Mouse (Mus musculus): ENCODE data around the gene Cenpf. TPM values are rescaled to one million over a fixed set of nuclear protein-coding genes. Genes with fewer than 3 reads are reported as not detected.

The Cenpf gene
- polyA plus RNA-seq, 1 experiment from 2014 or later: 63.9 TPM

DNA sequence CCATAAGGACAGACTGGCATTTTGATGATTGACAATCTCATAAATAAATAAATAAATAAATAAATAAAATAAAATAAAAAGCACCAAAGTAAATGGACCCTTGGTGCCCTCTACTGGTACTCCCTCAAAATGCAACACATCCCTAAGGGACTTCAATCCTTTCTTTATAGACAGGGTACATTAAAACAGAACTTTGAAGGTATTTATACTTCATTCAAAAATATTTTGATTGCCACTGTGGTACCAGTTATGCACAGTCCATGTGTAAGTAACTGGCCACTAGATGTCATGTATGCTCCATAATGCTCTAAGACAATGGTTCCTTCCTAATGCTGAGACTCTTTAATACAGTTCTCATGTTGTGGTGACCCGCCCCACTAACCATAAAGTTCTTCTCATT lies 12.5 kb downstream of the Cenpf start:
- Histone ChIP-seq H3K27ac (replicated peaks in 1 of 2; ENCODE audit: control insufficient read depth in 1 of 2, insufficient read depth in 1 of 2, low read depth in 2 of 2, low read length in 2 of 2) (no peak overlapping the region), H3K4me2 (ENCODE audit: low read length) (no peak overlapping the region), H3K36me3 (ENCODE audit: control insufficient read depth, insufficient read depth, low read length) (peaks cover 92% of the 10 kb centered on the region), H3K4me3 (ENCODE audit: control insufficient read depth in 1 of 2, insufficient read depth in 1 of 2, low read depth in 1 of 2, low read length in 2 of 2) (no peak overlapping the region), H3K9ac (ENCODE audit: low read length) (no peak overlapping the region), H3K27me3 (ENCODE audit: control insufficient read depth, insufficient read depth, low read length) (no peaks in the 10 kb centered on the region), H3K9me3 (ENCODE audit: control insufficient read depth, low read length) (no peaks in the 10 kb centered on the region), H3K4me1 (ENCODE audit: control insufficient read depth in 2 of 2, insufficient read depth in 2 of 2, low read length in 2 of 2) (no peaks in the 10 kb centered on the region)
- WGBS: 91% methylated on average over 1 of the region's 1 CpGs
- ATAC-seq (ENCODE audit: insufficient number of reproducible peaks, insufficient read depth, low FRiP score, low read depth): no peak

DNA sequence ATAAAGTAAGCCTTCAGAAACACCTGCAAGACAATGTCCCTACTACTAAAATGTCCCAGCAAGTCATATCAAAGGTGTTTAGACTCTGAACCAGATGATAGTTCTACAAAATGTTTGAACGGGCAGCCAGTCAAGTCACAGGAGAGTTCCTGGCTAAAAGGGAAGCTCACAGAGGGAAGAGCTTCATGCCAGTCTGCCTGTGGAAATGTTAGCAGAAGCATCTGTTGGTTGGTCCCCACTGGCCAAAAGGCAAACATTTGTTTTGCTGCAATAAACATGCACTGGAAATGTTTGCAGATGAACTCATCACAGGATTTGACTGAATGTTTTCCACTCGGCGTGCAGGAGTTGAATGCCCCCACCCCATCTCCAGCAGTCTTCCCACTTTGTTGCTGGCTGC lies 21.9 kb downstream of the Cenpf start:
- ATAC-seq (ENCODE audit: insufficient number of reproducible peaks, insufficient read depth, low FRiP score, low read depth): no peak
- H3K4me3 ChIP-seq (ENCODE audit: control insufficient read depth in 1 of 2, insufficient read depth in 1 of 2, low read depth in 1 of 2, low read length in 2 of 2): no peak overlapping the region
- H3K27ac ChIP-seq (replicated peaks in 1 of 2; ENCODE audit: control insufficient read depth in 1 of 2, insufficient read depth in 1 of 2, low read depth in 2 of 2, low read length in 2 of 2): no peak overlapping the region
- H3K4me1 ChIP-seq (ENCODE audit: control insufficient read depth in 2 of 2, insufficient read depth in 2 of 2, low read length in 2 of 2): no peaks in the 10 kb centered on the region
- H3K9me3 ChIP-seq (ENCODE audit: control insufficient read depth, low read length): no peaks in the 10 kb centered on the region
- 93% methylated on average over 3 of the region's 3 CpGs for WGBS
- H3K36me3 ChIP-seq (ENCODE audit: control insufficient read depth, insufficient read depth, low read length): peaks cover 83% of the 10 kb centered on the region
- H3K4me2 ChIP-seq (ENCODE audit: low read length): no peak overlapping the region
- H3K27me3 ChIP-seq (ENCODE audit: control insufficient read depth, insufficient read depth, low read length): no peaks in the 10 kb centered on the region
- no peak overlapping the region for H3K9ac ChIP-seq (ENCODE audit: low read length)

DNA sequence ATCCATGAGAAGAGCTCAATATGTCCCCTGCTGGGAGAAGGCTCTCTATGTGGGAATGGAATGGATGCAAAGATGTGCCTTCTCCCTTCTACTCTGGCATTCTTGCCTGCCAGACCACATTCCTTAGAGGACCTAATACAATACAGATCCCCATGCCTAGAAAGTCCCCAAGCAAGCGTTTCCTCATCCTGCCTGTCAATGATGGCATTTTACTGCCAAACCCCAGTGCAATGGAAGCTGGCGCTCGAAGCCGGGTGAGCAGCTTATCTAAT lies 23.1 kb downstream of the Cenpf start:
- Histone ChIP-seq H3K27ac (replicated peaks in 1 of 2; ENCODE audit: control insufficient read depth in 1 of 2, insufficient read depth in 1 of 2, low read depth in 2 of 2, low read length in 2 of 2) (no peak overlapping the region), H3K9me3 (ENCODE audit: control insufficient read depth, low read length) (no peaks in the 10 kb centered on the region), H3K4me1 (ENCODE audit: control insufficient read depth in 2 of 2, insufficient read depth in 2 of 2, low read length in 2 of 2) (no peaks in the 10 kb centered on the region), H3K36me3 (ENCODE audit: control insufficient read depth, insufficient read depth, low read length) (peaks cover 79% of the 10 kb centered on the region), H3K9ac (ENCODE audit: low read length) (no peak overlapping the region), H3K27me3 (ENCODE audit: control insufficient read depth, insufficient read depth, low read length) (no peaks in the 10 kb centered on the region), H3K4me3 (ENCODE audit: control insufficient read depth in 1 of 2, insufficient read depth in 1 of 2, low read depth in 1 of 2, low read length in 2 of 2) (no peak overlapping the region), H3K4me2 (ENCODE audit: low read length) (no peak overlapping the region)
- no peak for ATAC-seq (ENCODE audit: insufficient number of reproducible peaks, insufficient read depth, low FRiP score, low read depth)
- 77% methylated on average over 4 of the region's 4 CpGs for WGBS

DNA sequence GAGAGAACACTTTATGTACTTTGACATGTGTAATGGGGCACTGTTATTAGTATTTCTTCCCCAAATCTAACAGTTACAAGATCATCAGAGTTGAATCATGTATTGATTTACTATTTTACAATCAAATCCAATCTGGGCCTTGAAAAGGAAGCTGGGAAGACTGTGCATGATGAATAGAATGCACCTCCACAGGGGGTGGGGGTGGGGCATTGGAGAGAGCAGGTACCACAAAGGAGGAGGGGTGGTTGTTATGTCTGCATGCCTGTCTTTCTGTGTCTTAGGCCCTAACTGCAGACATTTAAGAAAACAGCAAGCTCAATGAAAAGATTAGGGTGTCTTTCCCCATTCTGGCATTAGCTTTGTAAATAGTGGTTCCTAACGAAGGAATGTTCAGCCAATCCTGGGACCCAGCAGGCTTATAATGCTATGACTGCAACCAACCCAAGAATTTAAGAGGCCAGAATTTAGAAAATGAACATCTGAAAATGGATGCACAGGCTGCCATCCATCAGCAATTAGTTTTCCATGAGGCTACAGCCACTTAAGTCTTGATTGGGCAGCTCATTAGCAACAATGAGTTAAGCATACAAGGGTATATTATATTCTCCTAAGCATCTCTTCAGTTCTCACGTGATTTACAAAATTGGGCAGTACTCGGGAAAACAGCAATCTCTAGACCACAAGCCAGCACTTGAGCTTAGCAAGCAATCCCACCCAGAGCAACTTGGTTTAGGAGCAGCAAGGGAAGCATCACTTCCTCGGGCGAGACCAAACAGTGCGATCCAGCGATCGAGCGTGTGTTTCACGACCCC lies 23.6 kb downstream of the Cenpf start:
- no peaks in the 10 kb centered on the region for H3K4me1 ChIP-seq (ENCODE audit: control insufficient read depth in 2 of 2, insufficient read depth in 2 of 2, low read length in 2 of 2)
- no peaks in the 10 kb centered on the region for H3K9me3 ChIP-seq (ENCODE audit: control insufficient read depth, low read length)
- H3K27me3 ChIP-seq (ENCODE audit: control insufficient read depth, insufficient read depth, low read length): no peaks in the 10 kb centered on the region
- peaks cover 78% of the 10 kb centered on the region for H3K36me3 ChIP-seq (ENCODE audit: control insufficient read depth, insufficient read depth, low read length)
- 88% methylated on average over 10 of the region's 10 CpGs for WGBS
- H3K9ac ChIP-seq (ENCODE audit: low read length): no peak overlapping the region
- H3K4me3 ChIP-seq (ENCODE audit: control insufficient read depth in 1 of 2, insufficient read depth in 1 of 2, low read depth in 1 of 2, low read length in 2 of 2): no peak overlapping the region
- no peak overlapping the region for H3K27ac ChIP-seq (replicated peaks in 1 of 2; ENCODE audit: control insufficient read depth in 1 of 2, insufficient read depth in 1 of 2, low read depth in 2 of 2, low read length in 2 of 2)
- no peak overlapping the region for H3K4me2 ChIP-seq (ENCODE audit: low read length)
- no peak for ATAC-seq (ENCODE audit: insufficient number of reproducible peaks, insufficient read depth, low FRiP score, low read depth)

DNA sequence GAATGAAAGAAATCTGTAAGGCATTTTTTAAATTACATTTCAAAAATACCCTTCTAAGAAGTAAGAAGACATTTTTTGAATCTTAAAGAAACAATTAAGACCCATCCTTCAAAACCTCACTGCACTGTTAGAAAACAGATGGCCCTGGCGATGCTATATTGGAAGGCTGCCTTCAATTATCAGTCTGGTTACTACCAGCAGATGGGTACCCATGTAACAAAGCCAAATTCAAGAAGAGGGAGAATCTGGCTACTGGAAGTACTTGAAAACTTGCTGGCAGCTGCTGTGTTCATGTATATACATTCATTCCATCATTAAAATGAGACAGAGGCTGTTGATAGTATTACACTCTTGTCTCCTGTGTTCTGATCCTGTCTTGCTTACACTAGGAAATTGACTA lies 24.4 kb downstream of the Cenpf start:
- Histone ChIP-seq H3K9ac (ENCODE audit: low read length) (no peak overlapping the region), H3K4me3 (ENCODE audit: control insufficient read depth in 1 of 2, insufficient read depth in 1 of 2, low read depth in 1 of 2, low read length in 2 of 2) (no peak overlapping the region), H3K36me3 (ENCODE audit: control insufficient read depth, insufficient read depth, low read length) (peaks cover 78% of the 10 kb centered on the region), H3K4me1 (ENCODE audit: control insufficient read depth in 2 of 2, insufficient read depth in 2 of 2, low read length in 2 of 2) (no peaks in the 10 kb centered on the region), H3K9me3 (ENCODE audit: control insufficient read depth, low read length) (no peaks in the 10 kb centered on the region), H3K27me3 (ENCODE audit: control insufficient read depth, insufficient read depth, low read length) (no peaks in the 10 kb centered on the region), H3K27ac (replicated peaks in 1 of 2; ENCODE audit: control insufficient read depth in 1 of 2, insufficient read depth in 1 of 2, low read depth in 2 of 2, low read length in 2 of 2) (no peak overlapping the region), H3K4me2 (ENCODE audit: low read length) (no peak overlapping the region)
- ATAC-seq (ENCODE audit: insufficient number of reproducible peaks, insufficient read depth, low FRiP score, low read depth): no peak
- 81% methylated on average over 1 of the region's 1 CpGs for WGBS

DNA sequence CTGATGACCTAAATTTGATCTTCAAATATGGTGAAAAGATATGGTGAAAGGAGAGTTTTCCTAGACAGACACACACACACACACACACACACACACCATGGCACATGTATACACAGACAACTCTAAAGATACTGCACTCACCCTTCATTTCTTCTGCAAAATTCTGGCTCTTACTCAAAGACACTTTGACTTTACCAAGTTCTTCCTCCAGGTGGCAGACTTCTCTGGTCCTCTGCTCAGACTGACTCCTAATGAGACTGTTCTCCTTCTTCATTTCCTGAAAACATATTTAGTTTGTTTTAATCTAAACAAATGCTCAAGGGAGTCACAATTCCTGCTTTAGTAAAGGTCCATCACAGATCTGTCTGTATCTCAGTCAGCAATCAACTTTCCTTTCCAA lies 26.0 kb downstream of the Cenpf start:
- no peaks in the 10 kb centered on the region for H3K9me3 ChIP-seq (ENCODE audit: control insufficient read depth, low read length)
- H3K36me3 ChIP-seq (ENCODE audit: control insufficient read depth, insufficient read depth, low read length): peaks cover 78% of the 10 kb centered on the region
- H3K4me3 ChIP-seq (ENCODE audit: control insufficient read depth in 1 of 2, insufficient read depth in 1 of 2, low read depth in 1 of 2, low read length in 2 of 2): no peak overlapping the region
- no peaks in the 10 kb centered on the region for H3K4me1 ChIP-seq (ENCODE audit: control insufficient read depth in 2 of 2, insufficient read depth in 2 of 2, low read length in 2 of 2)
- no peak for ATAC-seq (ENCODE audit: insufficient number of reproducible peaks, insufficient read depth, low FRiP score, low read depth)
- no peak overlapping the region for H3K4me2 ChIP-seq (ENCODE audit: low read length)
- no peak overlapping the region for H3K9ac ChIP-seq (ENCODE audit: low read length)
- H3K27ac ChIP-seq (replicated peaks in 1 of 2; ENCODE audit: control insufficient read depth in 1 of 2, insufficient read depth in 1 of 2, low read depth in 2 of 2, low read length in 2 of 2): no peak overlapping the region
- no peaks in the 10 kb centered on the region for H3K27me3 ChIP-seq (ENCODE audit: control insufficient read depth, insufficient read depth, low read length)

DNA sequence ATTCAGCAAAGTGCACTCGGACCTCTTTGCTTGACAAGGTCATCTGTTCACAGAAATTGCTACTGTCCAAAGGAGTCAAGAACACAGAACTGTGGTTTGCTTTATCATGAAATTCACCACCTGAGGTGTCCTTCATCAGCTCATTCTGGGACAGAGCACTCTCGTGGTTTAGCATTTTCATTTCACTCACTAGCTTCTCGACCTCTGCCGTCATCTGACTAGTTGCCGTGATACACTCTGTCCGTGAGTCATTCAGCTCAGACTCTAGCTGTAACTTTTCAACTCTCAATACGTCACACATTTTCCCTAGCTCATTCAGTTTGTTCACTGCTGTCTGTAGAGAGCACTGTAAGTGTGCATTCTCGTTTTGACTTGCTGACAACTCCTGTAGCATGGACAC lies 30.5 kb downstream of the Cenpf start:
- no peak overlapping the region for H3K9ac ChIP-seq (ENCODE audit: low read length)
- H3K4me1 ChIP-seq (ENCODE audit: control insufficient read depth in 2 of 2, insufficient read depth in 2 of 2, low read length in 2 of 2): no peaks in the 10 kb centered on the region
- H3K9me3 ChIP-seq (ENCODE audit: control insufficient read depth, low read length): no peaks in the 10 kb centered on the region
- ATAC-seq (ENCODE audit: insufficient number of reproducible peaks, insufficient read depth, low FRiP score, low read depth): no peak
- peaks cover 87% of the 10 kb centered on the region for H3K36me3 ChIP-seq (ENCODE audit: control insufficient read depth, insufficient read depth, low read length)
- H3K27me3 ChIP-seq (ENCODE audit: control insufficient read depth, insufficient read depth, low read length): no peaks in the 10 kb centered on the region
- no peak overlapping the region for H3K4me3 ChIP-seq (ENCODE audit: control insufficient read depth in 1 of 2, insufficient read depth in 1 of 2, low read depth in 1 of 2, low read length in 2 of 2)
- H3K27ac ChIP-seq (replicated peaks in 1 of 2; ENCODE audit: control insufficient read depth in 1 of 2, insufficient read depth in 1 of 2, low read depth in 2 of 2, low read length in 2 of 2): no peak overlapping the region
- H3K4me2 ChIP-seq (ENCODE audit: low read length): no peak overlapping the region
- WGBS: 74% methylated on average over 8 of the region's 8 CpGs

DNA sequence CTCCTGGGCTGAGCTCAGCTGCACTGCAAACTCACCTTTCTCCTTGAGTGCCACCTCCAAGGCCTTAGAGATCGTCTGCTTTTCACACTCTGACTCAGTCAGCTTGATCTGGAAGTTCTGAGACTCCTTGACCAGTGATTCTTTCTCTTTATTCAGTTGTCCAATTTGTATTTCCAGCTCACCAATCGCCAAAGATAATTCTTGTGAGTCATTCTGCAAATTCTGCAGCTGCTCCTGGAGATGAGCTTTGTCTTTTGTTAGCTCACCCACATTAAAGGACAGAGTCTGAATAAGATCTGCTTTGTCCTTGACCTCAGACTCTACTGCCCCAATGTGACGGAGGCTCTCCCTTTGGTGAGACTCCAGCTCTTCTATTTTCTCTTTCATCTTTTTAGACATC lies 34.1 kb downstream of the Cenpf start:
- Histone ChIP-seq H3K27ac (replicated peaks in 1 of 2; ENCODE audit: control insufficient read depth in 1 of 2, insufficient read depth in 1 of 2, low read depth in 2 of 2, low read length in 2 of 2) (no peak overlapping the region), H3K4me2 (ENCODE audit: low read length) (no peak overlapping the region), H3K9me3 (ENCODE audit: control insufficient read depth, low read length) (no peaks in the 10 kb centered on the region), H3K4me3 (ENCODE audit: control insufficient read depth in 1 of 2, insufficient read depth in 1 of 2, low read depth in 1 of 2, low read length in 2 of 2) (no peak overlapping the region), H3K9ac (ENCODE audit: low read length) (no peak overlapping the region), H3K27me3 (ENCODE audit: control insufficient read depth, insufficient read depth, low read length) (no peaks in the 10 kb centered on the region), H3K36me3 (ENCODE audit: control insufficient read depth, insufficient read depth, low read length) (peaks cover 92% of the 10 kb centered on the region), H3K4me1 (ENCODE audit: control insufficient read depth in 2 of 2, insufficient read depth in 2 of 2, low read length in 2 of 2) (no peaks in the 10 kb centered on the region)
- 92% methylated on average over 3 of the region's 3 CpGs for WGBS
- ATAC-seq (ENCODE audit: insufficient number of reproducible peaks, insufficient read depth, low FRiP score, low read depth): no peak
